Mouse (Mus musculus): ENCODE measurements around the gene 3300002I08Rik.
"Not testable (repeated sequence)": the region's sequence is repeated elsewhere in the genome, so short reads cannot be mapped to it uniquely, and the experiment has no call there.

Gene 3300002I08Rik

GRCm38 (mm10) chr2:150362113-150362877, at the start of gene 3300002I08Rik:
3300002I08Rik (minus strand) TSS chr2:150362765.
- peak; percentile 6 to 54 for DNase-seq (ENCODE audit: low read depth in 1 of 2, low spot score in 2 of 2)

GRCm38 (mm10) chr2:150412146-150412545, 49.6 kb upstream of the 3300002I08Rik start:
- DNase-seq (ENCODE audit: low read depth in 1 of 2, low spot score in 2 of 2) = not testable (repeated sequence)

- no peak for DNase-seq (ENCODE audit: low read depth in 1 of 2, low spot score in 2 of 2)
Measured at GRCm38 (mm10) chr2:150390198-150390597, 27.6 kb upstream of the 3300002I08Rik start.

- not testable (repeated sequence) for DNase-seq (ENCODE audit: low read depth in 1 of 2, low spot score in 2 of 2)
Measured at GRCm38 (mm10) chr2:150385553-150386106, 23.1 kb upstream of the 3300002I08Rik start.

GRCm38 (mm10) chr2:150362878-150363229, 289 bp upstream of the 3300002I08Rik start:
- DNase-seq (ENCODE audit: low read depth in 1 of 2, low spot score in 2 of 2) = no peak

GRCm38 (mm10) chr2:150357136-150357535, 5.4 kb downstream of the 3300002I08Rik start:
- not testable (repeated sequence) for DNase-seq (ENCODE audit: low read depth in 1 of 2, low spot score in 2 of 2)

GRCm38 (mm10) chr2:150323402-150323801, 39.2 kb downstream of the 3300002I08Rik start, which contains the start of gene Gm10130:
Gm10130 (plus strand) TSS chr2:150323702.
- DNase-seq (ENCODE audit: low read depth in 1 of 2, low spot score in 2 of 2) = no peak

- DNase-seq (ENCODE audit: low read depth in 1 of 2, low spot score in 2 of 2) = no peak
Measured at GRCm38 (mm10) chr2:150318973-150319372, 43.6 kb downstream of the 3300002I08Rik start.

GRCm38 (mm10) chr2:150316140-150316539, 46.4 kb downstream of the 3300002I08Rik start:
- no peak for DNase-seq (ENCODE audit: low read depth in 1 of 2, low spot score in 2 of 2)

GRCm38 (mm10) chr2:150310952-150311884, 51.3 kb downstream of the 3300002I08Rik start:
- peak; percentile 57 to 71 for DNase-seq (ENCODE audit: low read depth in 1 of 2, low spot score in 2 of 2)

GRCm38 (mm10) chr2:150307183-150307773, 55.3 kb downstream of the 3300002I08Rik start:
- DNase-seq (ENCODE audit: low read depth in 1 of 2, low spot score in 2 of 2) = peak in 1 of 2 experiments; percentile 6

GRCm38 (mm10) chr2:150299096-150299495, 63.5 kb downstream of the 3300002I08Rik start:
- DNase-seq (ENCODE audit: low read depth in 1 of 2, low spot score in 2 of 2) = no peak

- DNase-seq (ENCODE audit: low read depth in 1 of 2, low spot score in 2 of 2) = no peak
Measured at GRCm38 (mm10) chr2:150293669-150294068, 68.9 kb downstream of the 3300002I08Rik start.

All from monocyte, adult 2 months (primary cell).